Mouse (Mus musculus) kidney, embryonic 14.5 days (tissue): Measurements from ENCODE around the gene Clasp2. TPM values are rescaled to one million over a fixed set of nuclear protein-coding genes. Genes with fewer than 3 reads are reported as not detected.
"Not testable (repeated sequence)": the region's sequence is repeated elsewhere in the genome, so short reads cannot be mapped to it uniquely, and the experiment has no call there.

Experiments used
- ATAC-seq: fragments of 200-750 bp; cut with Nextera tagmentation; 2 replicates; pipeline ENCODE4 v1.8.0; 2017; ENCODE audit warnings: moderate number of reproducible peaks, mild to moderate bottlenecking, moderate TSS enrichment, moderate library complexity; ENCODE audit not compliant: low FRiP score, low TSS enrichment
- H3K27ac ChIP-seq: fragments of 300-500 bp; sonication (generic); 2 replicates; pipeline ENCODE4 v1.5.1; 2014; ENCODE audit warnings: low read depth, mild to moderate bottlenecking, low read length, moderate library complexity, mixed read lengths
- H3K27me3 ChIP-seq: fragments of 300-500 bp; sonication (generic); 2 replicates; pipeline ENCODE4 v1.6.1; 2014; ENCODE audit warnings: mild to moderate bottlenecking, low read length; ENCODE audit not compliant: control insufficient read depth, insufficient read depth
- H3K36me3 ChIP-seq: fragments of 300-500 bp; sonication (generic); 2 replicates; pipeline ENCODE4 v1.6.1; 2014; ENCODE audit warnings: low read length, mixed read lengths; ENCODE audit not compliant: control insufficient read depth, insufficient read depth
- H3K4me1 ChIP-seq: fragments of 300-500 bp; sonication (generic); 2 replicates; pipeline ENCODE4 v1.6.1; 2014; ENCODE audit warnings: low read length, mixed read lengths; ENCODE audit not compliant: control insufficient read depth, insufficient read depth
- H3K4me2 ChIP-seq: fragments of 300-500 bp; sonication (generic); replicated peaks from 2 replicates; pipeline ENCODE4 v1.6.1; 2014; ENCODE audit warnings: low read depth, mild to moderate bottlenecking, low read length
- H3K4me3 ChIP-seq: fragments of 300-500 bp; sonication (generic); 2 replicates; pipeline ENCODE4 v1.5.1; 2014; ENCODE audit warnings: mild to moderate bottlenecking, low read length
- H3K9ac ChIP-seq: fragments of 300-500 bp; sonication (generic); 2 replicates; pipeline ENCODE4 v1.6.1; 2014; ENCODE audit warnings: low read depth, mild to moderate bottlenecking, low read length, moderate library complexity
- H3K9me3 ChIP-seq: fragments of 300-500 bp; sonication (generic); 2 replicates; pipeline ENCODE4 v1.6.1; 2016; ENCODE audit warnings: low read length; ENCODE audit not compliant: control insufficient read depth
- WGBS: fragments of 180-500 bp; shearing (Covaris S2); extraction: QIAGEN DNeasy Blood & Tissue Kit; methylation state at CpG from one replicate; pipeline ENCODE4 v1.1.7; 2014; 5-methylcytosine and 5-hydroxymethylcytosine counted together
- polyA plus RNA-seq: library from polyadenylated mRNA; unstranded; fragments of >200 nt; fragmentation: Nextera tagmentation; extraction: Ambion mirVana; gene quantifications from 2 replicates; pipeline ENCODE4 v1.2.1, GENCODE M21; 2014

Gene Clasp2
- polyA plus RNA-seq, 1 experiment from 2014 or later: 29.6 TPM

- Histone ChIP-seq H3K4me1 (no peaks in the 10 kb centered on the region), H3K9ac (no peak overlapping the region), H3K4me3 (no peak overlapping the region), H3K9me3 (no peaks in the 10 kb centered on the region), H3K27ac (no peak overlapping the region), H3K36me3 (peaks cover 4% of the 10 kb centered on the region; the same call in 1 of the 2 replicates), H3K4me2 (no peak overlapping the region), H3K27me3 (no peaks in the 10 kb centered on the region)
- 80% methylated on average over 3 of the region's 3 CpGs for WGBS
- no peak for ATAC-seq
Observed at GRCm38 (mm10) chr9:113780863-113781262, 39.6 kb downstream of the Clasp2 start.

- no peak overlapping the region for H3K9ac ChIP-seq
- H3K9me3 ChIP-seq: no peaks in the 10 kb centered on the region
- no peaks in the 10 kb centered on the region for H3K4me1 ChIP-seq
- no peak overlapping the region for H3K4me3 ChIP-seq
- no peak for ATAC-seq
- no peaks in the 10 kb centered on the region for H3K27me3 ChIP-seq
- 75% methylated on average over 4 of the region's 4 CpGs for WGBS
- peaks cover 2% of the 10 kb centered on the region; the same call in 1 of the 2 replicates for H3K36me3 ChIP-seq
- no peak overlapping the region for H3K27ac ChIP-seq
- no peak overlapping the region for H3K4me2 ChIP-seq
Observed at GRCm38 (mm10) chr9:113782362-113783005, 41.2 kb downstream of the Clasp2 start.

DNA sequence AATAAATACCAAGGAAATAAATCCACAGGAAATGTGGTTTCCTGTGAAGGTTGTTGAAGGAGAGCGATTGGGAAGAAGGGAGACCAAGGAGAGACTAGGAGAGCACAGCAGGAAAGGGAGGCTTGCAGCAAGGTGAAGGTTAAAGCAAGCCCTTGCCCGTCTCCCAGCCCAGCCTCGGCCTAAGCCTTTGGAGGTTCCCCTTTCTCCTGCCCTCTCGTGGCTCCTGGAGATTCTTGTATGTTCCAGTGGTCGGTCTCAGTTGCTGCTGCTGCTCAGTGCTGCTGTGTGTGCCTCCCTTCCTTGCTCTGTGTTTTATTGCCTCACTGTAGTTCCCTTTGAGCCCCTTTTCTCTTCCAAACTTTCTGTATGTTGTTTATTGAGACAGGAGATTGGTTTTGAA, 42.4 kb downstream of the Clasp2 start:
- Histone ChIP-seq H3K36me3 (peaks cover 2% of the 10 kb centered on the region; the same call in 1 of the 2 replicates), H3K27me3 (no peaks in the 10 kb centered on the region), H3K4me3 (no peak overlapping the region), H3K4me1 (no peaks in the 10 kb centered on the region), H3K27ac (no peak overlapping the region), H3K4me2 (no peak overlapping the region), H3K9me3 (no peaks in the 10 kb centered on the region), H3K9ac (no peak overlapping the region)
- WGBS: 39% methylated on average over 5 of the region's 5 CpGs
- ATAC-seq: no peak

DNA sequence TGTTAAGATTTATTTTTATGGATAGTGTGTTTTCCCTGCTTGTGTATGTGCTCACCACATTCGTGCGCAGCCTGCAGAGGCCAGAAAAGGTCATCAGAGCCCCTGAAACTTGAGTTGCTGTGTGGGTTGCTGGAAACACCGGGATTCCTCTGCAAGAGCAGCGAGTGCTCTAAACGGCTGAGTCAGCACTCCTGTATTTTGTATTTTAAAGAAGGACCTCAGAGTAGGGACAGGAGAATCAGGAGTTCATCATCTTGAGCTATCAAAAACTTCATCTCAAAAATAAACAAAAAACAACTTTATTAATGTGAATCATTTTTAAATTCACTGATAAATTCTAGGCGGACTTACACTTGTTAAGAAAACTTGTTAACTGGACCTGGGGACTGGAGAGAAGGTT, 48.0 kb downstream of the Clasp2 start:
- ATAC-seq, H3K9ac ChIP-seq, H3K4me1 ChIP-seq, H3K27me3 ChIP-seq, H3K4me2 ChIP-seq, H3K4me3 ChIP-seq, H3K9me3 ChIP-seq, H3K27ac ChIP-seq, H3K36me3 ChIP-seq: not testable (repeated sequence)
- WGBS: 39% methylated on average over 4 of the region's 6 CpGs

DNA sequence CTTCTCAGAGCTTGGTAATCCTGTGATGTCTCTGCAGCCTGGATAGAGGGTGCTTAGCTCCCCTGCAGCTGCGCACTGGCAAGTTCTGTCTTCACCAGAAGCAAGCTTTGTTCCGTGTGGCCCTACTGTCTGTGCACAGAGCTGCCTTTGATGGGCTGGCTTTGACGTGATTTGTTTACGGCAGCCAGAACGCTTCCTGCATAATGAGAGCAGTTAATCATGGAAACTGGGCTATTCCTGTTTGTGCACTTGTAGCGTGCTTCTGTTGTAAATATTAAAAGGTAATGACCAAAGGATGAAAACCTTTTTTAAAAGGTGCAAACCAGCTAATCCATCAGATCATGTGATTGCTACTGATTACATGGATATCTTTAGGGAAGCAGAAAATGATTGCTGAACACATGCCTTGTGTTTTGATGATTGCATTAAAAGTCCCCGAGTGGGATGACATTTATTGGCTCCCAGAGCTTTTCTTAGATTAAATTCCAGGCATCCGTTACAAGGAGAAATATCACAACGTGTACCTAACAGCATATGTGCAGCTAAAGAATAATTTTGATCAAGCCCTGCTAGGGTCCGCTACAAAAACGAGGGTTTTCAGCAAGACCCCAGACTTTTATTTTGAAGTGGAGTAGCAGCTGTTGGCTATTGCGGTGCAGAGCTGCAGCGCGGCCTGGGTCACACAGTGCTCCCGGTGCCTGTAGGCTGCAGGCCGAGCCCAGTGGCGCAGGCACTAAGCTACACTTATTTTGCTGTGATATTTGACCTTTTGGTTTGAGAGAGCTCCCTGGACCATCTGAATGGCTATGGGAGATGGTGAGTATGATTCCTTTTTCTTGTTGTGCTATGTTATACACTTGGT, 51.6 kb downstream of the Clasp2 start:
- H3K9ac ChIP-seq: peak overlapping the region; percentile 53
- WGBS: 2% methylated on average over 17 of the region's 17 CpGs
- no peaks in the 10 kb centered on the region for H3K27me3 ChIP-seq

DNA sequence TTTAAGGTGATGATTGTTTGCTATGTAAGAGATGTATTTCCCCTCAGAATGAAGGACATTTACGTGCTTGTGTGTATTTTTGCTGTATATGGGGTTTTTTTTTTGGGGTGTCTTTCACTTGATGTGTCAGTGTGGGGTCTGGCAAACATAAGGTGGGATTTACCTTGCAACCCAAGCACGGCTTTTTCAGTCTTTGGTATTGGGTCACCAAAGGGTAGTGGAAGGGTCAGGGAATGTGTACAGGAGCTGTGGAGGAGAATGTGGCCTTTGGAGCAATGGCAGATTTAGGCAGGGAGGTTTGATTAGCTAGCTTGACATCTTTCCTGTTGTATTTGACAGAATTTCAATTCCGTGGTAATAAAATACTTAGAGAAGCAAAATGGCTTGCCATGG, 52.2 kb downstream of the Clasp2 start:
- 37% methylated on average over 3 of the region's 3 CpGs for WGBS
- H3K9ac ChIP-seq: peak overlapping the region; percentile 53
- H3K4me3 ChIP-seq: peak overlapping the region; percentile 41
- H3K27ac ChIP-seq: 0 out of 2 replicates have a peak overlapping the region, but pooled peaks have one; percentile 45
- H3K4me1 ChIP-seq: peaks cover 5% of the 10 kb centered on the region; the same call in 1 of the 2 replicates
- no peaks in the 10 kb centered on the region for H3K36me3 ChIP-seq
- H3K27me3 ChIP-seq: no peaks in the 10 kb centered on the region
- ATAC-seq: no peak
- no peaks in the 10 kb centered on the region for H3K9me3 ChIP-seq
- H3K4me2 ChIP-seq: peak overlapping the region; percentile 62

More for the DNA sequence above, 51.6 kb downstream of the Clasp2 start:
- peak overlapping the region; percentile 45; the same call in 1 of the 2 replicates for H3K27ac ChIP-seq
- H3K36me3 ChIP-seq: no peaks in the 10 kb centered on the region
- H3K4me3 ChIP-seq: peak overlapping the region; percentile 41
- ATAC-seq: peak; percentile 90
- H3K4me1 ChIP-seq: peaks cover 5% of the 10 kb centered on the region; the same call in 1 of the 2 replicates
- H3K9me3 ChIP-seq: no peaks in the 10 kb centered on the region
- peak overlapping the region; percentile 62 for H3K4me2 ChIP-seq

- H3K36me3 ChIP-seq: no peaks in the 10 kb centered on the region
- no peak overlapping the region for H3K9ac ChIP-seq
- H3K4me1 ChIP-seq: peaks cover 5% of the 10 kb centered on the region; the same call in 1 of the 2 replicates
- ATAC-seq: no peak
- H3K27ac ChIP-seq: no peak overlapping the region
- no peaks in the 10 kb centered on the region for H3K27me3 ChIP-seq
- H3K9me3 ChIP-seq: no peaks in the 10 kb centered on the region
- 79% methylated on average over 2 of the region's 2 CpGs for WGBS
- H3K4me3 ChIP-seq: no peak overlapping the region; the same call in 1 of the 2 replicates
- H3K4me2 ChIP-seq: no peak overlapping the region
Observed at GRCm38 (mm10) chr9:113793966-113794365, 52.7 kb downstream of the Clasp2 start.

- no peak overlapping the region for H3K27ac ChIP-seq
- no peak overlapping the region for H3K4me3 ChIP-seq
- ATAC-seq: no peak
- no peaks in the 10 kb centered on the region for H3K9me3 ChIP-seq
- WGBS: 87% methylated on average over 5 of the region's 5 CpGs
- no peaks in the 10 kb centered on the region for H3K36me3 ChIP-seq
- no peak overlapping the region for H3K4me2 ChIP-seq
- no peak overlapping the region for H3K9ac ChIP-seq
- no peaks in the 10 kb centered on the region for H3K27me3 ChIP-seq
- peaks cover 5% of the 10 kb centered on the region; the same call in 1 of the 2 replicates for H3K4me1 ChIP-seq
Observed at GRCm38 (mm10) chr9:113797206-113797605, 55.9 kb downstream of the Clasp2 start.

DNA sequence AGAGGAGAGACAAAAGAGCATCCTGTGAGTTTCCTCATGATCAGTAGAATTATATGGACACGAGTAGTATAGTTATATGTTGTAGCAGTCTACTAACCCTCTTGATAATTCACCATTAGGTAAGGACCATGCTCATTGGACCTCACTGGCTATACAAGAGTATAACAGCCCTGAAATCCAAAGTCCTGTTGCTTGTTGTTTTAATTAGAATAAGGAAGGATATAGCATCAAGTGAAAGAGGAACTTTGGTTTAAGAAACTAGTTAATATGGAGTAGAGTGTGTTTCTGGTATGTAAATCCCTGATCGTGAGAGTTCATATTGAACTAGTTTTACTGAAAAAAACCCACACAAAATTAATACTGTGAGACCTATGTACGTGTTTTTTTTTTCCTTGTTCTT, 59.4 kb downstream of the Clasp2 start:
- Histone ChIP-seq H3K9me3 (no peaks in the 10 kb centered on the region), H3K27ac (no peak overlapping the region), H3K4me2 (no peak overlapping the region), H3K4me3 (no peak overlapping the region), H3K4me1 (no peaks in the 10 kb centered on the region), H3K27me3 (no peaks in the 10 kb centered on the region), H3K9ac (no peak overlapping the region), H3K36me3 (no peaks in the 10 kb centered on the region)
- 94% methylated on average over 3 of the region's 3 CpGs for WGBS
- no peak for ATAC-seq
